20 mouse cellular contexts compared by ENCODE assay signal in genomic region chr15:77930986-77931688, GRCm38 (mm10). TPM values are rescaled to one million over a fixed set of nuclear protein-coding genes. Genes with fewer than 3 reads are reported as not detected.
DNase-seq lines count a peak whose midpoint lies in the region; ATAC-seq and TF ChIP-seq lines count a peak whose summit lies in the region.
"Had no signal": no experiment of that assay in that cellular context is flagged by ENCODE, and none has a peak within 500 bp of the region (broad histone marks: within the 10 kb centered on the region; RNA-seq: fewer than 3 reads in every experiment).

No protein-coding gene starts in this region.

- no peak overlapping the region for H3K4me2 ChIP-seq in heart, embryonic 12.5 days
- H3K4me2 ChIP-seq in liver, embryonic 13.5 days, result peak overlapping the region; percentile 79
- H3K4me2 ChIP-seq: limb, embryonic 12.5 days; midbrain, embryonic 11.5 days; neural tube, embryonic 15.5 days; stomach, embryonic 15.5 days had no signal

- DNase-seq in heart, postnatal 4 days, result no peak
- peak; percentile 23 for DNase-seq in CD4-positive helper T cell, adult 2 months (ENCODE audit: low read depth, low spot score)
- peak; percentile 44 for DNase-seq in liver, embryonic 13.5 days
- no peak for DNase-seq in right cerebral cortex, postnatal 4 days
- no peak for DNase-seq in heart, adult 18-20 months
- no peak for DNase-seq in spleen, postnatal 4 days (ENCODE audit: low spot score in 2 of 2)
- DNase-seq: adrenal gland, postnatal 36 days; cerebellum, adult 11 months; gastrocnemius, postnatal 10 days; heart, postnatal 10 days; thymus, postnatal 14 days had no signal

- 59% methylated on average over 6 of the region's 6 CpGs for WGBS in heart, embryonic 12.5 days
- WGBS in bone marrow, adult 2 months, result 66% methylated on average over 6 of the region's 6 CpGs
- WGBS in liver, embryonic 13.5 days (ENCODE audit: insufficient replicate concordance), result 38% methylated on average over 6 of the region's 6 CpGs

- H3K27me3 ChIP-seq in heart, embryonic 12.5 days (replicated peaks), result peaks cover 3% of the 10 kb centered on the region; the same call in 1 of the 2 replicates
- peaks cover 12% of the 10 kb centered on the region for H3K27me3 ChIP-seq in liver, embryonic 13.5 days
- H3K27me3 ChIP-seq: hindbrain, embryonic 15.5 days; neural tube, embryonic 15.5 days had no signal

- TF ChIP-seq CTCF in bone marrow, adult 2 months (IDR thresholded peaks at IDR 0.05; ENCODE audit: control insufficient read depth, insufficient read depth, low read length), result no peak

- no peak overlapping the region for H3K27ac ChIP-seq in heart, embryonic 12.5 days (ENCODE audit: poor library complexity, severe bottlenecking)
- H3K27ac ChIP-seq in bone marrow, adult 2 months (ENCODE audit: control insufficient read depth, insufficient read depth, low read depth, low read length, poor library complexity), result peak overlapping the region; percentile 88
- peak overlapping the region; percentile 92 for H3K27ac ChIP-seq in liver, embryonic 13.5 days
- H3K27ac ChIP-seq: heart, adult 2 months; hindbrain, embryonic 15.5 days; limb, embryonic 12.5 days; neural tube, embryonic 15.5 days; stomach, embryonic 15.5 days had no signal

- no peak overlapping the region for H3K4me3 ChIP-seq in heart, embryonic 12.5 days
- peak overlapping the region; percentile 29 for H3K4me3 ChIP-seq in bone marrow, adult 2 months (replicated peaks; ENCODE audit: control insufficient read depth, low read depth, low read length)
- peak overlapping the region; percentile 26 for H3K4me3 ChIP-seq in liver, embryonic 13.5 days (replicated peaks)
- H3K4me3 ChIP-seq: heart, adult 2 months; hindbrain, embryonic 15.5 days; limb, embryonic 12.5 days; neural tube, embryonic 15.5 days; stomach, embryonic 15.5 days had no signal

- no peaks in the 10 kb centered on the region for H3K9me3 ChIP-seq in heart, embryonic 12.5 days (replicated peaks)
- H3K9me3 ChIP-seq in liver, embryonic 13.5 days (replicated peaks), result no peaks in the 10 kb centered on the region
- H3K9me3 ChIP-seq: hindbrain, embryonic 15.5 days; limb, embryonic 12.5 days; neural tube, embryonic 15.5 days; stomach, embryonic 15.5 days had no signal

- 0 out of 2 replicates have a peak overlapping the region, but pooled peaks have one; percentile 33 for H3K9ac ChIP-seq in heart, embryonic 12.5 days
- peak overlapping the region; percentile 85 for H3K9ac ChIP-seq in liver, embryonic 13.5 days
- H3K9ac ChIP-seq: hindbrain, embryonic 15.5 days; limb, embryonic 12.5 days; neural tube, embryonic 15.5 days; stomach, embryonic 15.5 days had no signal

- peaks cover 13% of the 10 kb centered on the region for H3K36me3 ChIP-seq in heart, embryonic 12.5 days
- H3K36me3 ChIP-seq in liver, embryonic 13.5 days, result peaks cover 16% of the 10 kb centered on the region

- peaks cover 33% of the 10 kb centered on the region for H3K4me1 ChIP-seq in heart, embryonic 12.5 days (replicated peaks)
- peaks cover 10% of the 10 kb centered on the region for H3K4me1 ChIP-seq in bone marrow, adult 2 months (ENCODE audit: control insufficient read depth, insufficient read depth, low read length)
- peaks cover 74% of the 10 kb centered on the region for H3K4me1 ChIP-seq in liver, embryonic 13.5 days (replicated peaks)

- ATAC-seq in heart, embryonic 12.5 days (ENCODE audit: insufficient number of reproducible peaks, low FRiP score), result no peak
- peak; percentile 16; the same call in 1 of the 2 replicates for ATAC-seq in liver, embryonic 13.5 days (ENCODE audit: low read depth)
- ATAC-seq: intestine, postnatal 0 days had no signal

- no peak for TF ChIP-seq POLR2A in bone marrow, adult 2 months (IDR thresholded peaks at IDR 0.05; ENCODE audit: borderline replicate concordance, control insufficient read depth, low read depth, low read length)

RNA-seq across cellular contexts. Expression of gene Txn2, which starts 2.3 kb away (rescaled TPM):
- polyA plus RNA-seq in heart, embryonic 12.5 days (2016; fragmentation: Nextera tagmentation; extraction: Ambion mirVana), result 228 and 231 TPM in 2 replicates
- 100 to 1,000 TPM; 192 to 198 TPM for total RNA-seq in heart, postnatal 4 days (2021)
- polyA plus RNA-seq in bone marrow, adult 2 months (2011; ENCODE audit: insufficient read depth, insufficient read length, low replicate concordance, missing spikeins), result 172 and 288 TPM in 2 replicates
- polyA plus RNA-seq in liver, embryonic 13.5 days (2015; fragmentation: Nextera tagmentation; extraction: Ambion mirVana), result 235 and 238 TPM in 2 replicates
- total RNA-seq in heart, adult 18-20 months (2021), result 100 to 1,000 TPM; 291 to 304 TPM

RNA-seq across cellular contexts. Expression of gene Foxred2, which starts 25.4 kb away (rescaled TPM):
- 1.1 and 1.3 TPM in 2 replicates for polyA plus RNA-seq in heart, embryonic 12.5 days (2016; fragmentation: Nextera tagmentation; extraction: Ambion mirVana)
- total RNA-seq in heart, postnatal 4 days (2021), result under 1 TPM; 0.18 to 0.29 TPM
- polyA plus RNA-seq in bone marrow, adult 2 months (2011; ENCODE audit: insufficient read depth, insufficient read length, low replicate concordance, missing spikeins), result 2.9 and 6.5 TPM in 2 replicates
- 1.0 and 1.1 TPM in 2 replicates for polyA plus RNA-seq in liver, embryonic 13.5 days (2015; fragmentation: Nextera tagmentation; extraction: Ambion mirVana)
- total RNA-seq in heart, adult 18-20 months (2021), result 1 to 10 TPM in 1 of 2 experiments, under 1 TPM in 1; 0.67 to 1.3 TPM

RNA-seq across cellular contexts. Expression of gene Eif3d, which starts 39.5 kb away (rescaled TPM):
- polyA plus RNA-seq in heart, embryonic 12.5 days (2016; fragmentation: Nextera tagmentation; extraction: Ambion mirVana), result 157 and 162 TPM in 2 replicates
- total RNA-seq in heart, postnatal 4 days (2021), result 100 to 1,000 TPM; 113 to 115 TPM
- 53.3 and 79.3 TPM in 2 replicates for polyA plus RNA-seq in bone marrow, adult 2 months (2011; ENCODE audit: insufficient read depth, insufficient read length, low replicate concordance, missing spikeins)
- 200 and 222 TPM in 2 replicates for polyA plus RNA-seq in liver, embryonic 13.5 days (2015; fragmentation: Nextera tagmentation; extraction: Ambion mirVana)
- total RNA-seq in heart, adult 18-20 months (2021), result 10 to 100 TPM; 67.3 to 67.9 TPM

Comparison
In these comparisons a context has a peak if more than half of its experiments do, and no peak if none do; other contexts are left out.
1. DNase-seq: peak in CD4-positive helper T cell, adult 2 months (single experiment) and liver, embryonic 13.5 days (single experiment); none in heart, postnatal 4 days (single experiment), right cerebral cortex, postnatal 4 days (single experiment), heart, adult 18-20 months (0 of 2) and spleen, postnatal 4 days (0 of 2).